Mouse (Mus musculus): ENCODE results near the gene Zfp853. TPM values are rescaled to one million over a fixed set of nuclear protein-coding genes. Genes with fewer than 3 reads are reported as not detected.

Zfp853 gene
- polyA plus RNA-seq, 1 experiment from 2014 or later: 0.06 TPM

DNA sequence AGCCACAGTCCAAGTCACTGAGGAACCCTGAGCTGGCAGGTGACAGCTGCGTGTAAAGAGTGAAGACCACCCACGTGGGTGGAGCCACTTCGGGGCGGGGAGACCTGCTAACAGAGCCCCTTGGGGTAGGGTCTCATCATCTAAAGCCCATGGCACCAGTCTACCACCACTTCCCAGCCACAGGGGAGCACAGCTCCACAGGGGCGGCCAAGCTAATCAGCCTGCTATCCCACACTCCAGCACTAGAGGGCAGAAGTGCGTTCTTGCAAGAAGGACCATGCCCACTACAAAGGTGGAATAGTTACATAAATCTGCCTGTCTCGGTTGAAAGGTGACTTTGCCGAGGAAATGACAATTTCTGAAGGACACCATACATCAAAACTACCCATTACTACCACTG is 18.5 kb upstream of the Zfp853 start:
- DNase-seq (ENCODE audit: low spot score): peak; percentile 84
- H3K4me1 ChIP-seq: peaks cover 31% of the 10 kb centered on the region
- H3K4me3 ChIP-seq: 0 out of 2 replicates have a peak overlapping the region, but pooled peaks have one; percentile 11
- H3K36me3 ChIP-seq: peaks cover 80% of the 10 kb centered on the region
- no peaks in the 10 kb centered on the region for H3K9me3 ChIP-seq (replicated peaks)
- WGBS: 77% methylated on average over 8 of the region's 8 CpGs
- H3K27ac ChIP-seq: no peak overlapping the region
- no peaks in the 10 kb centered on the region for H3K27me3 ChIP-seq (ENCODE audit: low read depth, poor library complexity, severe bottlenecking)

- Histone ChIP-seq H3K4me3 (no peak overlapping the region), H3K27ac (no peak overlapping the region), H3K9me3 (replicated peaks) (no peaks in the 10 kb centered on the region), H3K36me3 (peaks cover 88% of the 10 kb centered on the region), H3K4me1 (peaks cover 23% of the 10 kb centered on the region), H3K27me3 (ENCODE audit: low read depth, poor library complexity, severe bottlenecking) (no peaks in the 10 kb centered on the region)
- no peak for DNase-seq (ENCODE audit: low spot score)
- WGBS: 88% methylated on average over 7 of the region's 7 CpGs
Measured at GRCm38 (mm10) chr5:143309916-143310315, 16.5 kb upstream of the Zfp853 start.

DNA sequence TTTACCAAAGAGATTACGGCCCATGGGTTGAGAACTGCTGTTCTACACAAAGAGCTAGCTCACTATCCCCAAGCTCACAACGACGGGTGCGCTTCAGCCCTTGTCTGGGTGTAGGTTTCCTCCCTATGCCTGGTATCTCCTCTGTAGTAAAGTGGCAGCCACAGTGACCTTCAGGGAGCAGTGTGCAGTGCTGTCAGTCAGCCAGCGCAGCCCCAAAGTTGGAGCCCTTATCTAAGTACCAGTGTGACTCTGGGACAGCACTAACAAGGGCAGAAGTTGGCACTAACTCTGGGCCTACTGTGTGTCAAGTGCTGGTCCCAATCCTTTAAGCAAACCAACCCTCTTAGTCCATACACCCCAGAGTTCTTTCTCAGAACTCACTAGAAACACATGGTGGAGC is 15.4 kb upstream of the Zfp853 start:
- 96% methylated on average over 5 of the region's 5 CpGs for WGBS
- Histone ChIP-seq H3K4me1 (peaks cover 18% of the 10 kb centered on the region), H3K27ac (no peak overlapping the region), H3K9me3 (replicated peaks) (no peaks in the 10 kb centered on the region), H3K36me3 (peaks cover 99% of the 10 kb centered on the region), H3K4me3 (no peak overlapping the region), H3K27me3 (ENCODE audit: low read depth, poor library complexity, severe bottlenecking) (no peaks in the 10 kb centered on the region)
- DNase-seq (ENCODE audit: low spot score): no peak

DNA sequence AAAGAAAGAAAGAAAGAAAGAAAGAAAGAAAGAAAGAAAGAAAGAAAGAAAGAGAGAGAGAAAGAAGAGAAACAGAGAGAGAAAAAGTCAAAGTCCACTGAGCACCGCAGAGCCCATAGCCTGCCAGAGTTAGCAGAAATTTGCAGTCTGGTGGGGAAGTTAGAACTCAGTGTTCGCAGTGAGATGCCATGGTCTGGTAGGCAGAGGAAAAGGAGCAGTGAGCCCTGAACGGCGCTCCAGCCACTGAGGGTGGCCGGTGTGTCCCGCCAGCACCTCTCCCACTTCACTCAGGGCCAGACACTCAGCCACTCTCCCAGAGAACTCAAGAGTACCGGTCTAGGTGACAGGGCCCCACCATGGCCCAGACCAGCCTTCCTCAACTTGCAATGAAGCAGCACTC is 10.8 kb upstream of the Zfp853 start:
- Histone ChIP-seq H3K4me3 (no peak overlapping the region), H3K4me1 (no peaks in the 10 kb centered on the region), H3K36me3 (peaks cover 100% of the 10 kb centered on the region), H3K27me3 (ENCODE audit: low read depth, poor library complexity, severe bottlenecking) (no peaks in the 10 kb centered on the region), H3K27ac (no peak overlapping the region), H3K9me3 (replicated peaks) (no peaks in the 10 kb centered on the region)
- 95% methylated on average over 7 of the region's 7 CpGs for WGBS
- no peak for DNase-seq (ENCODE audit: low spot score)

DNA sequence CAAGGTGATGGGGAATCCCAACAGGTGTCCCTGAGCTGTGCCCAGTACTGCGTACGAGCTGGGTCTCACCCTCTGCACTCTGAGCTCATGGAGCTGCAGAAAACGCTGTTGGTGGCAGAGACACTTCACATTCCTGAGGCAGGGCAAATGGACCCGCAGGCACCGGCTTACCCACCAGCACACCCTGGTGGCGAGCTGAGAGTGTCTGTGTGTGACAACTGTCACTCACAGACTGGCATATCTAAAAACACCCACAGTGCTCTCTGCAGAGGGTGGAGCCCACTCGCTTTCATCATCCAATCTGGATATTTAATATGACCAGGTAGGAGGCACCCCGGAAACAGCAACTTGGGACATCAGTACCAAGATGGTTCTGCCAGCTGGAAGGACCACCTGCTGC is 7.9 kb upstream of the Zfp853 start:
- Histone ChIP-seq H3K27ac (no peak overlapping the region), H3K27me3 (ENCODE audit: low read depth, poor library complexity, severe bottlenecking) (no peaks in the 10 kb centered on the region), H3K9me3 (replicated peaks) (no peaks in the 10 kb centered on the region), H3K4me1 (no peaks in the 10 kb centered on the region), H3K4me3 (no peak overlapping the region), H3K36me3 (peaks cover 85% of the 10 kb centered on the region)
- DNase-seq (ENCODE audit: low spot score): no peak
- WGBS: 87% methylated on average over 8 of the region's 8 CpGs

- no peaks in the 10 kb centered on the region for H3K9me3 ChIP-seq (replicated peaks)
- H3K27me3 ChIP-seq (ENCODE audit: low read depth, poor library complexity, severe bottlenecking): peaks cover 4% of the 10 kb centered on the region
- no peak overlapping the region for H3K4me3 ChIP-seq
- WGBS: 88% methylated on average over 4 of the region's 4 CpGs
- DNase-seq (ENCODE audit: low spot score): peak; percentile 70
- H3K4me1 ChIP-seq: no peaks in the 10 kb centered on the region
- H3K27ac ChIP-seq: no peak overlapping the region
- H3K36me3 ChIP-seq: peaks cover 72% of the 10 kb centered on the region
Measured at GRCm38 (mm10) chr5:143299686-143300085, 6.3 kb upstream of the Zfp853 start.

- Histone ChIP-seq H3K4me1 (peaks cover 7% of the 10 kb centered on the region), H3K36me3 (peaks cover 59% of the 10 kb centered on the region)
- WGBS: 94% methylated on average over 7 of the region's 7 CpGs
Measured at GRCm38 (mm10) chr5:143298391-143298790, 5.0 kb upstream of the Zfp853 start.

DNA sequence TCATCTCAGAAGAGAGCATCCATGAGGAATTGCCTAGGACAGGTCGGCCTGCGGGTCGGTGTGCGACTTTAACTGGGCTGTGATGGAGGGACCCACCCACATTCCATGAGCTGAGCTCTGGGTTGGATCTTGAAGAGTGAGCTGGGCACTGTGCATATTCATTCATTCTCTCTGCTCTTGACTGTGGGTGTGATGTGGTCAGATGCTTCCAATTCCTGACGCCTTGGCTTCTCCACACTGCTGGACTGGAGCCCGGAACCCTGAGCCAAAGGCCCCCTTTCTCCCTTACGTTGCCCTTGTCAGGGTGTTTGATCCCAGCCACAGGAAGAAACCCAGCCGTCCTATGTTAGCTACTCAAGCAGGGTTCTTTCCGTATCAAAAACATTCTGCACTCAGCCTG is 4.6 kb upstream of the Zfp853 start:
- H3K4me1 ChIP-seq: peaks cover 11% of the 10 kb centered on the region

More at GRCm38 (mm10) chr5:143298391-143298790, 5.0 kb upstream of the Zfp853 start:
- no peaks in the 10 kb centered on the region for H3K9me3 ChIP-seq (replicated peaks)
- H3K27ac ChIP-seq: no peak overlapping the region
- no peak for DNase-seq (ENCODE audit: low spot score)
- peaks cover 17% of the 10 kb centered on the region for H3K27me3 ChIP-seq (ENCODE audit: low read depth, poor library complexity, severe bottlenecking)
- no peak overlapping the region for H3K4me3 ChIP-seq

DNA sequence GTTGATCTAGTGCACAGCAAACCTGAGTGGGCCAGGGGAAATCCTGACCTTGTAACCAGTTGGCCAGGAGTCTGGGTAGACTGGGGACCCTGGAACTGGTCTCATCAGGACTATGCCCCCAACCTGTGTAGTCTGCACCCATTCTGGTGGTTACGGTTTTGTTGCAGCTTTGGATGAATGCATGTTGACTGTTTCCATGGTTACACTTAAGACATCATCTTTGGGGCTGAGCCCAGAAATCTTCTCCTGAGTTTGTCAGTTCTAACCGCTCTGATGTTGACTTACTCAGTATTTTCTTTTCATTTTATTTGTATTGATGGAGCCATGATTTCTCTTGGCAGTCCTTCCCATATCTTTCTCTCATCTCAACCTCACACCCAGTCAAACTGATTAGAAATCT is 1.9 kb upstream of the Zfp853 start:
- Histone ChIP-seq H3K4me1 (peaks cover 15% of the 10 kb centered on the region), H3K36me3 (peaks cover 29% of the 10 kb centered on the region), H3K27ac (no peak overlapping the region), H3K9me3 (replicated peaks) (no peaks in the 10 kb centered on the region), H3K27me3 (ENCODE audit: low read depth, poor library complexity, severe bottlenecking) (peaks cover 47% of the 10 kb centered on the region), H3K4me3 (no peak overlapping the region)
- no peak for DNase-seq (ENCODE audit: low spot score)
- 96% methylated on average over 2 of the region's 2 CpGs for WGBS

More for the DNA sequence above, 4.6 kb upstream of the Zfp853 start:
- no peak overlapping the region for H3K27ac ChIP-seq
- no peak for DNase-seq (ENCODE audit: low spot score)
- no peaks in the 10 kb centered on the region for H3K9me3 ChIP-seq (replicated peaks)
- H3K36me3 ChIP-seq: peaks cover 55% of the 10 kb centered on the region
- peaks cover 21% of the 10 kb centered on the region for H3K27me3 ChIP-seq (ENCODE audit: low read depth, poor library complexity, severe bottlenecking)
- H3K4me3 ChIP-seq: no peak overlapping the region
- WGBS: 92% methylated on average over 9 of the region's 9 CpGs

DNA sequence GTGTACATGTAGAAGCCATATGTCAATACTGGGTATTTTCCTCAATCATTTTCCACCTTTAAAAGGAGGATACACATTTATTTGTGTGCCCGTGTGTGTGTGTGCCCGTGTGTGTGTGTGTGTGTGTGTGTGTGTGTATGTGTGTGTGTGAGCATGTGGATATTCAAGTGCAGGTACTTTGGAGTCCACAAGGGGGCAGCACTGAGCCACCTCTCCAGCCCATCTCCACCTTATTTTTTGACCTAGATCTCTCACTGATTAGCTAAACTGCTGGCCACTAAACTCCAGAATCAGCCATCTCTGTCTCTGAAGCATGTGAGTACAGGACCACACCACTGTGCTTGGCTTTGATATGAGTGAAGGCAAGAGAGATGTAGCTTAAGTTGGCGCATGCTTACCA is 1.4 kb upstream of the Zfp853 start:
- Histone ChIP-seq H3K4me3 (no peak overlapping the region), H3K9me3 (replicated peaks) (no peaks in the 10 kb centered on the region), H3K4me1 (peaks cover 15% of the 10 kb centered on the region), H3K27me3 (ENCODE audit: low read depth, poor library complexity, severe bottlenecking) (peaks cover 52% of the 10 kb centered on the region), H3K36me3 (peaks cover 24% of the 10 kb centered on the region), H3K27ac (no peak overlapping the region)
- 85% methylated on average over 3 of the region's 3 CpGs for WGBS
- no peak for DNase-seq (ENCODE audit: low spot score)

- peaks cover 27% of the 10 kb centered on the region for H3K4me1 ChIP-seq
- WGBS: 2% methylated on average over 19 of the region's 19 CpGs
- peak; percentile 51 for DNase-seq (ENCODE audit: low spot score)
- peaks cover 72% of the 10 kb centered on the region for H3K27me3 ChIP-seq (ENCODE audit: low read depth, poor library complexity, severe bottlenecking)
- peak overlapping the region; percentile 61 for H3K4me3 ChIP-seq
- H3K36me3 ChIP-seq: peaks cover 4% of the 10 kb centered on the region; the same call in 1 of the 2 replicates
- H3K9me3 ChIP-seq (replicated peaks): no peaks in the 10 kb centered on the region
- H3K27ac ChIP-seq: peak overlapping the region; percentile 67
Measured at GRCm38 (mm10) chr5:143292879-143293278, 544 bp downstream of the Zfp853 start.

DNA sequence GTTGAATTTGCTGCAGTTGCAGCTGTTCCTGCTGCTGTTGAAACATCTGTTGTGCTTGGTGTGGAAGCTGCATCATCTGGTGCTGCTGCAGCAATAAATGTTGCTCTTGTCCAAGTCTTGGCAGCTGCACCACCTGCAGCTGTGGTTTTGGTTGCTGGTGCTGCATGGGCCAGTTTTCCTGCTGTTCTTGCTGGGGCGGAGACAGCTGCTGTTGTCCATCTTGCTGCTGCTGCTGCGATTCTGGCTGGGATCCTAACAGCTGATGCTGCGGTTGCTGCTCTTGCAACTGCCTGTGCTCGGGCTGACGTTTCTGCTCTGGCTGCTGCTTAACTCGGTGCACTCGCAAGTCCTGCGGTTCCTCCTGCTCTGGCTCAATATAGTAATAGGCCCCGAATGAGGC is 4.1 kb downstream of the Zfp853 start:
- Histone ChIP-seq H3K36me3 (no peaks in the 10 kb centered on the region), H3K27ac (no peak overlapping the region), H3K9me3 (replicated peaks) (no peaks in the 10 kb centered on the region), H3K4me1 (peaks cover 33% of the 10 kb centered on the region), H3K27me3 (ENCODE audit: low read depth, poor library complexity, severe bottlenecking) (peaks cover 100% of the 10 kb centered on the region), H3K4me3 (no peak overlapping the region)
- 73% methylated on average over 9 of the region's 9 CpGs for WGBS
- DNase-seq (ENCODE audit: low spot score): no peak

GRCm38 (mm10) chr5:143288378-143288911 is 5.0 kb downstream of the Zfp853 start:
- H3K4me3 ChIP-seq: peak overlapping the region; percentile 49
- peaks cover 98% of the 10 kb centered on the region for H3K27me3 ChIP-seq (ENCODE audit: low read depth, poor library complexity, severe bottlenecking)
- WGBS: 14% methylated on average over 9 of the region's 9 CpGs
- DNase-seq (ENCODE audit: low spot score): no peak
- peaks cover 27% of the 10 kb centered on the region for H3K4me1 ChIP-seq
- H3K9me3 ChIP-seq (replicated peaks): no peaks in the 10 kb centered on the region
- H3K36me3 ChIP-seq: no peaks in the 10 kb centered on the region
- H3K27ac ChIP-seq: peak overlapping the region; percentile 10; the same call in 1 of the 2 replicates

All from limb, embryonic 10.5 days (tissue).